Mouse (Mus musculus) kidney, embryonic 15.5 days (tissue): ENCODE measurements around the gene Tln1. TPM values are rescaled to one million over a fixed set of nuclear protein-coding genes. Genes with fewer than 3 reads are reported as not detected.
A peak's percentile ranks its signal among the peaks of the same experiment; 100 is the strongest.

Experiments
- ATAC-seq: fragments of 200-750 bp; cut with Nextera tagmentation; replicated peaks from 2 replicates; pipeline ENCODE4 v1.8.0; 2017; ENCODE audit warnings: moderate TSS enrichment; ENCODE audit not compliant: low FRiP score
- H3K27ac ChIP-seq: fragments of 300-500 bp; sonication (generic); 2 replicates; pipeline ENCODE4 v1.5.1; 2015; ENCODE audit warnings: mild to moderate bottlenecking, inconsistent platforms
- H3K27me3 ChIP-seq: fragments of 300-500 bp; sonication (generic); 2 replicates; pipeline ENCODE4 v1.6.1; 2015; ENCODE audit warnings: inconsistent platforms
- H3K36me3 ChIP-seq: fragments of 300-500 bp; sonication (generic); 2 replicates; pipeline ENCODE4 v1.6.1; 2015; ENCODE audit warnings: inconsistent platforms
- H3K4me1 ChIP-seq: fragments of 300-500 bp; sonication (generic); 2 replicates; pipeline ENCODE4 v1.6.1; 2015; ENCODE audit warnings: inconsistent platforms
- H3K4me2 ChIP-seq: fragments of 300-500 bp; sonication (generic); 2 replicates; pipeline ENCODE4 v1.6.1; 2015; ENCODE audit warnings: moderate library complexity, mild to moderate bottlenecking, inconsistent platforms
- H3K4me3 ChIP-seq: fragments of 300-500 bp; sonication (generic); replicated peaks from 2 replicates; pipeline ENCODE4 v1.5.1; 2015; ENCODE audit warnings: mild to moderate bottlenecking, inconsistent platforms
- H3K9ac ChIP-seq: fragments of 300-500 bp; sonication (generic); 2 replicates; pipeline ENCODE4 v1.6.1; 2015; ENCODE audit warnings: mild to moderate bottlenecking, inconsistent platforms
- H3K9me3 ChIP-seq: fragments of 300-500 bp; sonication (generic); replicated peaks from 2 replicates; pipeline ENCODE4 v1.6.1; 2016; ENCODE audit warnings: inconsistent platforms
- WGBS: fragments of 180-500 bp; shearing (Covaris S2); methylation state at CpG from one replicate; pipeline ENCODE4 v1.1.7; 2015; ENCODE audit warnings: mixed read lengths; 5-methylcytosine and 5-hydroxymethylcytosine counted together
- polyA plus RNA-seq: library from polyadenylated mRNA; unstranded; fragments of >200 nt; fragmentation: Nextera tagmentation; extraction: Ambion mirVana; gene quantifications from 2 replicates; pipeline ENCODE4 v1.2.1, GENCODE M21; 2015

Tln1 gene
- polyA plus RNA-seq, 1 experiment from 2014 or later, result 71.8 TPM

DNA sequence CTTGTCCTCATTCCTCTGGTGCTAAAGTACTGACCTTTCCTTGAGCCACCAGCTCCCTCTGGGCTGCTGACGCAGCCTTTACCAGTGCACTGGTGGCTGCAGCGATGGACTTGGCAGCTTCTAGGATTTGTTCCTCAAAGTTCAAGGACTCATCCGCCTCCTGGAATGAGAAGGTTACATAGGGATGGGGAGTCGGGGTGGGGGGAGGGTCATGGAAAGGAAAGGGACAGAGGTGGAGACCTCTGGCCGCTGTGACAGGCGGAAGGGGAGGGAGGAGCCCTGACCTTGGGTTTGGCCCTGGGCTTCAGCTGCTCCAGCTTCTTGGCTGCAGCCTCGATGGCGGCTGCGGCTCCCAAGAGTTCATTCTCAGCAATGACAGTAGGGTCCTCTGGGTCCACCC lies 29.2 kb downstream of the Tln1 start:
- no peak overlapping the region for H3K27ac ChIP-seq
- H3K4me3 ChIP-seq, result no peak overlapping the region
- ATAC-seq, result no peak
- no peak overlapping the region for H3K4me2 ChIP-seq
- H3K36me3 ChIP-seq, result peaks cover 75% of the 10 kb centered on the region
- H3K4me1 ChIP-seq, result 0 out of 2 replicates have a peak, but pooled peaks cover 5% of the 10 kb centered on the region
- H3K9ac ChIP-seq, result no peak overlapping the region
- H3K9me3 ChIP-seq, result no peaks in the 10 kb centered on the region
- H3K27me3 ChIP-seq, result no peaks in the 10 kb centered on the region
- 77% methylated on average over 9 of the region's 9 CpGs for WGBS

DNA sequence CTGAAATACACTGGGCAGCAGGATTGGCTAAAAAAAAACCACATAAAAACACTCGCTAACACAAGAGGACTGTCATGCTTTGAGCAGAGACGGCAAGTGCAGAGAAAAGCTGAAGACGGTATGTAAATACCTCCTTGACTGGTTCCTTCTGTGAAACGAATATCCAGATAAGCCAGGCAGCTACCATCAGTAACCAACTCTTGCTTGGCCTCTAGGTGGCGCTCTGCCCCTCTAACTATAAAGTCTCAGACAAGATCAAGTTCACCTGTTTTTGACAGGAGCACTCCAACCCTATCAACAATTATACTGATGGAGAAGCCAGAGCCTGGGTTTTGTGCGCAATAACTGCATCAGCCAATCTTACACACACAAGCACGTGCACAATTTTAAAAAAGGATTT lies 31.9 kb downstream of the Tln1 start:
- ATAC-seq, result 0 out of 2 replicates have a peak, but pooled peaks have one; percentile 31
- Histone ChIP-seq H3K4me1 (0 out of 2 replicates have a peak, but pooled peaks cover 5% of the 10 kb centered on the region), H3K9me3 (no peaks in the 10 kb centered on the region), H3K36me3 (peaks cover 48% of the 10 kb centered on the region), H3K9ac (no peak overlapping the region), H3K4me2 (no peak overlapping the region), H3K27ac (peak overlapping the region; percentile 54; the same call in 1 of the 2 replicates), H3K27me3 (peaks cover 8% of the 10 kb centered on the region; the same call in 1 of the 2 replicates), H3K4me3 (no peak overlapping the region)
- 21% methylated on average over 7 of the region's 7 CpGs for WGBS

DNA sequence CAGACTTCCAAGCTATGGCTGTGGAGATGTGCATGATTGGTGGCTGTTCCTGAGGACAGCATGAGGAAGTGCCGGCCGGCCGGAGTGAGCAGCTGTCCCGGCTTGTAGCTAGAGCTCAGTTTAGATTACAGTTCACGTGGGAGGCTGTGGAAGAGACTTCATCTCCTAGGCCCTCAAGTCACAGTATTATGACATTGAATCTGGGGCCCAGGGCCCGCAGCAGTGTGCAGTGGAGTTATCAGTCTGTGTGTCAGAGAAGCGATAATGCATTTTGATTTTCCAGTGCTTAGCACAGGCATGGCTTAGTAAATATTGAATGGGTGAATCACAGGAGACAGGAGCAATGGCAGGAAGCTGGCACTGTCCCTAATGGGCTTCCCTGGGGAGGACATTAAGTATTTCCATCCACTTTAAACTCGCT lies 32.4 kb downstream of the Tln1 start:
- Histone ChIP-seq H3K36me3 (peaks cover 43% of the 10 kb centered on the region), H3K9ac (no peak overlapping the region), H3K4me3 (no peak overlapping the region), H3K27me3 (peaks cover 13% of the 10 kb centered on the region; the same call in 1 of the 2 replicates), H3K27ac (peak overlapping the region; percentile 54; the same call in 1 of the 2 replicates), H3K4me1 (0 out of 2 replicates have a peak, but pooled peaks cover 5% of the 10 kb centered on the region), H3K9me3 (no peaks in the 10 kb centered on the region), H3K4me2 (no peak overlapping the region)
- WGBS, result 40% methylated on average over 8 of the region's 8 CpGs
- ATAC-seq, result no peak

- H3K9ac ChIP-seq, result no peak overlapping the region
- no peak for ATAC-seq
- 85% methylated on average over 9 of the region's 9 CpGs for WGBS
- peaks cover 27% of the 10 kb centered on the region for H3K36me3 ChIP-seq
- H3K4me1 ChIP-seq, result peaks cover 18% of the 10 kb centered on the region
- H3K4me3 ChIP-seq, result no peak overlapping the region
- H3K9me3 ChIP-seq, result no peaks in the 10 kb centered on the region
- no peak overlapping the region for H3K4me2 ChIP-seq
- no peak overlapping the region for H3K27ac ChIP-seq
- H3K27me3 ChIP-seq, result peaks cover 24% of the 10 kb centered on the region
Measured at GRCm38 (mm10) chr4:43528487-43528886, 34.0 kb downstream of the Tln1 start.

DNA sequence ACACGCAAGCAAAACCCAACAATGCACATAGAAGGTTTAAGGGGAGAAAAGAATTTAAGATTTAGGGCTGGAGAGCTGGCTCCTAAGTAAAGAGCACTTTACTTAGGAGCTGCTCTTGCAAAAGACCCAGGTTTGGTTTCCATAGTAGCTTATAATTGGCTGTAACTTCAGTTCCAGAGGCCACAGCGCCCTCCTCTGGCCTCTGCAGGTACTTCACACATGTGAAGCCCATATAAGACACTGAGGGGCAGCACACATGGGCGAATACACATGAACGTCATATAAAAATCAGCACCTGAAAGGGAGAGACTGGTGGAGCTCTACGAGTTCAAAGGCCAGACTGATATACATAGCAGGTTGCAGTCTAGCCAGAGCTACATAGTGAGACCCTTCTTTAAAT lies 34.6 kb downstream of the Tln1 start:
- H3K9ac ChIP-seq, result no peak overlapping the region
- H3K4me3 ChIP-seq, result no peak overlapping the region
- 68% methylated on average over 5 of the region's 5 CpGs for whole genome bisulfite sequencing
- ATAC-seq, result no peak
- no peak overlapping the region for H3K27ac ChIP-seq
- no peaks in the 10 kb centered on the region for H3K9me3 ChIP-seq
- H3K4me2 ChIP-seq, result no peak overlapping the region
- H3K36me3 ChIP-seq, result peaks cover 21% of the 10 kb centered on the region
- H3K27me3 ChIP-seq, result peaks cover 30% of the 10 kb centered on the region
- peaks cover 24% of the 10 kb centered on the region for H3K4me1 ChIP-seq

DNA sequence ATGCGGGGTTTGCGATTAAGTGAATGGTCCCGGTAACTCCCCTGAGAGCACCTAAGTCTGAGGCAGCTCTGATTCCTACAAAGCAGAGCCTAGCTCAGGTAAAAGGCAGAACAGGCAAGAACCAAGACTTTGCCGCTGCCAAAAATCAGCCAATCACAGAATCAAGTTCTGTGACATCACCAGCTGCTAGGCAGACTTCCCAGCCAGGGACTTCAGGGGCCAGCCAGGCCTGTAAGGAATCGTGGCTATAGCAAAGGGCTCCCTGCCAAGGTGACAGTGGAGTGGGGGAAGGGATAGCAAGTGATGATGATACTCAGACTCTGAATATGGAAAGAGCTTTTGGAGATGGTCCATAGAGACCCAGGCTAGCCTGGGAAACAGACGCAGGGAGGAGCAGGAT lies 42.5 kb downstream of the Tln1 start:
- H3K36me3 ChIP-seq, result peaks cover 30% of the 10 kb centered on the region
- H3K4me1 ChIP-seq, result peaks cover 62% of the 10 kb centered on the region
- peak overlapping the region; percentile 27 for H3K4me3 ChIP-seq
- H3K9me3 ChIP-seq, result no peaks in the 10 kb centered on the region
- ATAC-seq, result peak; percentile 26; the same call in 1 of the 2 replicates
- H3K27ac ChIP-seq, result peak overlapping the region; percentile 83; the same call in 1 of the 2 replicates
- H3K27me3 ChIP-seq, result peaks cover 39% of the 10 kb centered on the region
- peak overlapping the region; percentile 19; the same call in 1 of the 2 replicates for H3K9ac ChIP-seq
- H3K4me2 ChIP-seq, result peak overlapping the region; percentile 88
- WGBS, result 11% methylated on average over 6 of the region's 6 CpGs

DNA sequence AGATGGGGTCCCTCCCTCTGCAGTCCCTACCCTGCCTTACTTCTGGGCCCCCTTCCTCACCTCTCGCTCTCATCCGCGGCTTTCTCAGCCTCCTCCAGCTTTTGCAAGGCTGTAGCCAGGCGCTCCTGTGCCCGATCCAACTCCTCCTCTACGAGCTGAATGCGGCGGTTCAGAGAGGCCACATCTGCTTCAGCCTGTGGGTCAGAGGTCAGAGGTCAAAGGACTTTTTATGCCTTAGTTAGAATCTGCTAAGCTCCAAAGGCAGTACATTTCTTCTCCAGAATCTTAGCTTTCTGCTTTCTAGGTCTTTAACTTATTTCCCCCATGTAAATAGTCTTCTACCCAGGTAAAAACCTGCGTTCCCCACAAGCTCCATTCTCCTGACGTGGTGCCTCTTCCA lies 42.9 kb downstream of the Tln1 start:
- peak overlapping the region; percentile 19; the same call in 1 of the 2 replicates for H3K9ac ChIP-seq

DNA sequence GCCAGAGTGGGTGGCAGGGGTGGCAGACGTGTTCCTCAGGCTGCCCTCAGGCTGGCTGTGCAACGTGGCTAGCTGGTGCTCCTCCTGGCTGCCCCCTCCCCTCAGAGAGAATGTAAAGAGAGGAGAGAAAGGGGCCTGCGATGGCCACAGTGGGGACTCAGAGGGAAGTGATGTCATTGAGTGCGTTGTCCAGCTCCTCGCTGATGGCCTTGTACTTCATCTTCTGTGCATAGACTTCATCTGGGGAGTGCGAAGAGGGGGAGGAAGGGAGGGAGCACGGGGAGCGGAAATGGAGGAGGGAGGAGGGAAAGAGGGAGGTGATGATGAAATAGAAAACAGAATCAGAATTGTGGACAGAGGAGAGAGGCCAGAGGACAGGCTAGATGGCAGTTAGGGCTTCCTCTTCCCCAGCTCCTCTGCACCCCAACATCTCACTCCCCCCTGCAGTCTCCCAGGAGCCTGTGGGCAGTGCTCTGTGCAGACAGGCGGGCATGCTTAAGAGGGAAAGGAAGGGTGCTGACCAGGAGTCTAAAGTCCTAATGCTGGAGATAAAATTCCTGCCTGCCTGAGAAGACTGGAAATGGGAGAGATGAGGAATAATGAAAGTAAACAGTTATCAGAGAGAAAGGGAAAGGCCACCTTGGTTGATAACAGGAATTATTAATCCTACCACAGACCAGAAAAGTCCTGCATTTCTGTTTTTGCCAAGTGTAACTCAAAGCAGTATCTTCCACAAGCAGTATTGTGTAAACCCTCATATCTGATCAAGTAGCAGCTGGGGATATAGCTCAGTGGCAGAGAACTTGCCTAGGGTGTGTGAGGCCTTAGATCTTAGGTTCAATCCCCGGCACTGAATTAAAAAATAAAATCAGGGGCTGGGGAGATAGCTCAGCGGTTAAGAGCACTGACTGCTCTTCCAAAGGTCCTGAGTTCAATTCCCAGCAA lies 46.5 kb downstream of the Tln1 start:
- H3K36me3 ChIP-seq, result peaks cover 30% of the 10 kb centered on the region
- ATAC-seq, result no peak

More for the DNA sequence above, 42.9 kb downstream of the Tln1 start:
- no peak overlapping the region for H3K27ac ChIP-seq
- ATAC-seq, result no peak
- peak overlapping the region; percentile 88 for H3K4me2 ChIP-seq
- H3K9me3 ChIP-seq, result no peaks in the 10 kb centered on the region
- H3K36me3 ChIP-seq, result peaks cover 30% of the 10 kb centered on the region
- H3K4me3 ChIP-seq, result peak overlapping the region; percentile 27
- H3K4me1 ChIP-seq, result peaks cover 60% of the 10 kb centered on the region
- peaks cover 35% of the 10 kb centered on the region for H3K27me3 ChIP-seq
- WGBS, result 19% methylated on average over 10 of the region's 10 CpGs

DNA sequence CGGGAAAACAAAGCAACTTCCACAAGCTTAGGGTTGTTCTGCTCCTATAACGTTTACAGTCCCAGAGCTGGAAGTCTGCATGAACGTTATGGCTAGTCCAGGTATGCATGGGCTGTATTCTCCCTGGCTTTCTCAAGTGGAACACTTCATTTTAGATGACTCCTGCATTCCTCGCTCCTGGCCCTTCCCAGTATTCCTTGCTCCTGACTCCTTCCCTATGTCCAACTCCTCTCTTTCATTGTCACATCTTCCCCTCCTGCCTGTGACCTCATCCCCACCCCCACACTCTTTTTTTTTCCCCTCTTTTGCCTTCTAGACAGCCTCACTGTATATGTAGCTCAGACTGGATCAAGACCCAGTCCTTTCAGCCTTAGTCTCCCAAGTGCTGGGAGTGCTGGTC lies 48.7 kb downstream of the Tln1 start:
- Histone ChIP-seq H3K27me3 (0 out of 2 replicates have a peak, but pooled peaks cover 1% of the 10 kb centered on the region), H3K4me3 (no peak overlapping the region), H3K9me3 (no peaks in the 10 kb centered on the region), H3K4me1 (peaks cover 10% of the 10 kb centered on the region), H3K9ac (no peak overlapping the region), H3K4me2 (no peak overlapping the region), H3K27ac (no peak overlapping the region), H3K36me3 (peaks cover 26% of the 10 kb centered on the region)
- 68% methylated on average over 4 of the region's 4 CpGs for WGBS
- ATAC-seq, result no peak

More for the DNA sequence above, 46.5 kb downstream of the Tln1 start:
- H3K4me2 ChIP-seq, result no peak overlapping the region
- no peak overlapping the region for H3K9ac ChIP-seq
- 70% methylated on average over 11 of the region's 11 CpGs for WGBS
- H3K27me3 ChIP-seq, result peaks cover 9% of the 10 kb centered on the region; the same call in 1 of the 2 replicates
- no peaks in the 10 kb centered on the region for H3K9me3 ChIP-seq
- H3K4me1 ChIP-seq, result peaks cover 25% of the 10 kb centered on the region
- no peak overlapping the region for H3K4me3 ChIP-seq
- no peak overlapping the region for H3K27ac ChIP-seq

- no peaks in the 10 kb centered on the region for H3K9me3 ChIP-seq
Measured at GRCm38 (mm10) chr4:43513300-43513699, 49.2 kb downstream of the Tln1 start.

GRCm38 (mm10) chr4:43512653-43513052 lies 49.8 kb downstream of the Tln1 start:
- Histone ChIP-seq H3K9me3 (no peaks in the 10 kb centered on the region), H3K9ac (no peak overlapping the region), H3K27ac (no peak overlapping the region), H3K4me3 (no peak overlapping the region), H3K27me3 (0 out of 2 replicates have a peak, but pooled peaks cover 2% of the 10 kb centered on the region), H3K4me1 (peaks cover 19% of the 10 kb centered on the region), H3K4me2 (no peak overlapping the region), H3K36me3 (peaks cover 19% of the 10 kb centered on the region)
- no peak for ATAC-seq
- WGBS, result 54% methylated on average over 7 of the region's 7 CpGs

More at GRCm38 (mm10) chr4:43513300-43513699, 49.2 kb downstream of the Tln1 start:
- Histone ChIP-seq H3K9ac (no peak overlapping the region), H3K27me3 (no peaks in the 10 kb centered on the region), H3K4me2 (no peak overlapping the region), H3K4me3 (no peak overlapping the region), H3K27ac (no peak overlapping the region), H3K4me1 (peaks cover 12% of the 10 kb centered on the region), H3K36me3 (peaks cover 25% of the 10 kb centered on the region)
- ATAC-seq, result no peak
- 85% methylated on average over 4 of the region's 4 CpGs for WGBS
